Mouse (Mus musculus) spleen, postnatal 36 days (tissue): ENCODE results near the gene Ano10.
A peak's percentile ranks its signal among the peaks of the same experiment; 100 is the strongest.

Experiments used
- DNase-seq, 2 experiments: peaks; one replicate each; pipeline ENCODE4 v3.0.0; 2022; ENCODE audit warnings: low spot score in 2 of 2, mixed read lengths in 1 of 2

Gene Ano10

DNA sequence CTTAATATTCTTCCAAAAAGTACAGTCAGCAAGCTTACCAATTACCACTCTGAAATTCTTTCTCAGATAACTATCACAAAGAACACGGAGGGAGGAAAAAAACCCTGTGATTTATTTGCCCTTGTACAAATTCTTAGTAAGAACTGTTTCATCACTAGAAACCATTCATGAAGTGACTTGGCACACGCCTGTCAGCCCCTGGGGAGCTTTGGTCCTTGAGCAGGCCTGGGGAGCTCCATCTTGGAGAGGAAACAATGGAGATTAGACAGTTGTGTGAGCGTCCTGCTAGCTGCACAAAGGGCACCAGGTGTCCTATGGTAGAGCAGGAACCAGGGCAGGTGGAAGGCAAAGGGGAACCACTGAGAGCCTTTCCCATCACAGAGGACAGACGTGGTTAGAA, 48.8 kb downstream of the Ano10 start:
- no peak for DNase-seq

DNA sequence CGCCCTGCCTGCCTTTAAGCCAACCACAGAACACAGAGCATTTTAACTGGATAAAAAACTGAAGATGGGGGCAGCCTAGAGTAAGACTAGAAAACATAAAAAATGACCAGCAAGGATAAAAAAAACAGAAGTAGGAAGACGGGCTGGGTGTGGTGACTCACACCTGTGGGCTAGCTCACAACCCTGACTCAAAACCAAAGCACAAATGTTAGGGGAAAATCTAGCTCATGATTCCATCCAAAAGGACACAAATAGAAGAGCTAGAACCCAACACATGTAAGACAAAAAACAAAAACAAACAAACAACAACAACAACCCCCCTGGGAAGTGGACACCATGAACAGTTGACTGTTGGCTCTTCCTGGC, 49.4 kb downstream of the Ano10 start:
- no peak for DNase-seq

DNA sequence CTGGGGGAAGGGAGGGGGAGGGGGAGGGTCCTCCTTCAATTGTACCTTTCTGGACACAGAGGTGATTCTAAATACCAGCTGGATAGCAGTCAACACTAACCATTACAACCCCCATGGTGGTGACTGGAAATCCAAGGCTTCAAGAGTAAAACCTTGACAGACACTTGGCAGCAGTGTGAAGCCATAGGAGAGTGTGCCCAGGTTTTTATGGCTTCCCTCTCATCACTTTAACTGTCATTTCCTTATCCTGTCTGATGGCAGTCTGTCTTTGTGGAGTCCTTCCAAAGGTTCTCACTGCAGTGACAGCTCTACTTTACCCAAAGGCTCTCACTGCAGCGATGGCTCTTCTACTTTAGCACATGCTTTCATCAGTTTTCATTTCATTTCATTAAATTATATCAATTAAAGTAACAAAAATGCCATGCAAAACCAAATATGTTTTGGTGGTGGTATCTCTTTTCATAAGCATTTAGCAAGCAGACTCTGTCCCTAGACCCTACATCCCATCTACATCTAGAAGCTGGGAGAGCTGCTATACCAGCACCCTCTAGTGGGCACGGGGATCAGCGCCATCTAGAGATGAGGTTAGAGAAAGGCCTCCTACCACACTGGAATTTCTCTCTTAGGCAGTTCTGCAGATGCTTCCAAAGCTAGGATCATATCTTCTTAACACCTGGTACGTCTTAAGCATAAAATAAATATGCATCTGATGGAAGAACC, 50.0 kb downstream of the Ano10 start:
- peak; percentile 54 to 56 for DNase-seq

DNA sequence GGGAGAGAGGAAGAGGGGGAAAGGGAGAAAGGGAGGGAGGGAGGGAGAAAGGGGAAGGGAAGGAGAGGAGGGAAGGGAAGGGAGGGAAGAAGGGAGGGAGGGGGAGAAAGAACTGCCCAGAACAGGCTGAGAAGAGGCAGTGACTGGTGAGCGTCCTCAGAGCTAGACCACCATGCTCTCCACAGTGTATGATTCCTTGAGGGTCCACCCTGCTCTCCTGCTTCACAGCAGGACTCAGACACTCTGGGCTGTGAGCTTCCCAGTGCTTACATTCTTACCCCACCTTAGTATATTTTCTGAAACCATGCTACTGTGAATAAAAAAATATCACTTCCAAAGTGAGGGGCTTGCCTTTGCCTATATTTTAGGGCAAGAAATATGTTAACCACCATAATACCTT, 50.9 kb downstream of the Ano10 start:
- DNase-seq: no peak

DNA sequence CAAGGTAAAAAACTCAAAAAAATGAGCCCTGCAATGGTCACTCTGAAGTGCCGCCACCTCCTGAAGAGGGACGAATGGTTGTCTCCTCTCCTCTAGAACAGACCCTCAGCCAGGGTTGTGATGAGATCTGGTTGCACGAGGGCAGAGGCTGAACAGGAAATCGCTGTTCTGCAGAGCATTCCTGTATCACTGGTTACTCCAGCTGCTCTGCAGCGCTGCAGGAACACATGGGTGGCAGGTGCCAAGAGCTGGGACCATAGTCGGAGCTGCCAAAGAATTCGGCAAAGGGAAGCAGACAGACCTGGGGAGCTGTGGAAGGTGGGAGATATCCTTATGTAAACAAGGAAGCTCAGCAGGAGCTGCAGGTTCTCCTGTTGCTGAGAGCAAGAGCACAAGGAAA, 51.4 kb downstream of the Ano10 start:
- DNase-seq: no peak

DNA sequence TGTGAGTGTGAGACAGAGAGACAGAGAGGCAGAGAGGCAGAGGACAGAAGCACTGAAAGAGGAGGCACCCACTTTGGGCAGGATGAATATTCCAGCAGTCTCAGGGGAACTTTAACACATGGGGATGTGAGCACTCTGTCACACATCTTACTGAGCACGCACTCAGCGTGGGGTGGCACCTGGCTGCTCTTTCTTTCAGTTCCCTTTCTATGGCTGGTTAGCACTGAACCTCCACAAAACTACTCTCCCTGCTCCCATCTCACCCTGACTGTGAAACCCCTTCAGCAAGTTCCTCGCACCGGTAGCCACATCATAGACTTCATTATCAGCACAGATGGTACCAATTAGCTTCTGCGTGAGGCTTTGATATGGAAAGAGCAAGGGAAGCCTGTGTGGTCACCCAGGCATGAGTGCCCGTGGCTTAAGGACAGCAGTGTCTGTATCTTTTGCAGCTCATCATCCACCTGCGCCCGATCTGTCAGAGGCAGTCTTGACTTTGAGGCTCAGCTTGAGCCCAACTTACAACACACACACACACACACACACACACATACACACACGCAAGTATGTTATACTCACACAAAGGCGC, 52.3 kb downstream of the Ano10 start:
- DNase-seq: peak; percentile 53 to 60

DNA sequence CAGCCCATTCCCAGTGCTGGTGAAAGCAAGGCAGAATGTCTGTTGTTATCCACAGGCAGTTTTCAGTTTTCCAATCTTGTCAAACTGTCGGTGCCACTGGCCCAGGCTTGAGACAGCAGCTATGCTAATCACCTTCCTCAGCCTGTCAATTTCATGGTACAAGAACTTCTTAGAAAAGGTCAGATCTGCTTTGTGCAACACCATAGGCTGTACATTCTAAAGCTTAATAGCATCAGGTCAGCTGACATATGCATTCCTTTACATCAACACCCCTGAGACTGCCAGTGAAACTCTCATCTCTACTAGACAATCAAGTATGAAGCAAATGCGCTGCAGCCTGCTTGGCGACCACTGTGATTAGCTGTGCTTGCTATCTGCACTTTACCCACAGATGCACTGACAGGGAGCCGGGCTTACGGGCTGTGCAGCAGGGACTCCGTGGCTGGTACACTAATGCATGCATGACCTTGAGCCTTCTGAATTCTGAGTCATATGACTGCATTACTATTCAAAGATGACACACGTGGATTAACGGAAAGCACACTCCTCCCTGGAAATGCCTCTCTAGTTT, 53.5 kb downstream of the Ano10 start:
- DNase-seq: no peak

DNA sequence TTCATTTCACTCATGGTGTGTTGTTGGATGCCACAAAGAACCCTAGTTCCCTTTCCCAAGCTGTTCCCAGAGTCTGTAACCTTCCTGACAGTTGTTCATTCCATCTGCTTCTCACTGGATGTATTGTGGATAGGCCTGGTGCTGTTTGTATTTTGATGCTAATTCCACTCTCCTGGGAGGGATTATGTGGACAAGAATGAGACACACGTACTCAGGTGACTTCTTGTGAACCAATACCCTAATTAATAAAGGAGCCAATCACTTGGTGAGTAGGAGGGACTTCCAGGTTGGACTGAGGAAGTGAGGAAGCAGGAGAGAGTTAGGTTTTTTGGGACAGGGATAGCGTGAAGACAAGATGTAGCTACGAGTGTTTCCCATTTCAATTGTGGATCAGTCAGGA, 59.5 kb downstream of the Ano10 start:
- DNase-seq: no peak

DNA sequence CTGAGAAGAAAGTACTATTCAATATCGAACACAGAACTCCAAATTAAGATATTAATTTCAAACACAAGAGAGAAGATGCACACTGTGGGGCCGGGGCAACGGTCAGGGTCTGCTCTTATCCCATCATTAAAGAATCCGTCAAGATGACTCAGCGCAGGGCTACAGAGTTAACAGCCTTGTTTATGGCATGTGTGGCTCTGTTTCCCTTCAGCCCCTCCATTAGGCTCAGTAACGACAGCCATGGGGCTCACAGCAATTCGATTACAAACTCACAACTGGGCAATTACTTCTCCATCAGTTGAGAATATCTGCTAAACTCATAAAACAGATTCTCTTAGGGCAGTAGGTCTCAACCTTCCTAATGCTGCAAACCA, 60.3 kb downstream of the Ano10 start:
- DNase-seq: no peak

DNA sequence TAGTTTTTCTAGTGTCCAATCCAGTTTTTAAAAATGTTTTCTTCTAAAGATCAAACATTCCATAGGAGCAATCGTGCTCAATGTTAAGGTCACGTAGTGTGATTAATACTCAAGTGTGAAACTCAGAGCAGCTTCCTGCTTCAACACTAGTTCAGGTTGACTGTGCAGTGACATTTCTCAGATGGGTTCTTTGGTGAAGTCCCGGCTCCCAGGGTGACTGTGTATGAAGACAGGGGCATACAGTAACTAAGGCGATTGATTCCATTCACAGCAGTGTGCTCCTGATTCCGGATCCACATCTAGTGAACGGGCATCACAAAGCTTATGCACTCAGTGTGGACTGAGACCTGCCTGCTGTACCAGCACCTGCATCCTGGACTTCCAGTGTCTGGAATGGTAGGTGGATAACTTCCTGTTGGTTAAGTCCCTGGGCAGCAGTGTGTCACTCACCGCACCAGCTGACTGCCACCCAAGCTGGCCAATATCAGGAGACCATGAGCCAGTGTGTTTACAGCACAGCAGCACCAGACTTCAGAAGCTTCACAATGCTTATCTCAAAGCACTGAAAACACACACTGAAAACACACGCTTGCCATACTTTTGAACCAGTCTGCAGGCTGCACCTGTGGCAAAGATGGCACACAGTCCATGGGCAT, 60.8 kb downstream of the Ano10 start:
- no peak for DNase-seq

DNA sequence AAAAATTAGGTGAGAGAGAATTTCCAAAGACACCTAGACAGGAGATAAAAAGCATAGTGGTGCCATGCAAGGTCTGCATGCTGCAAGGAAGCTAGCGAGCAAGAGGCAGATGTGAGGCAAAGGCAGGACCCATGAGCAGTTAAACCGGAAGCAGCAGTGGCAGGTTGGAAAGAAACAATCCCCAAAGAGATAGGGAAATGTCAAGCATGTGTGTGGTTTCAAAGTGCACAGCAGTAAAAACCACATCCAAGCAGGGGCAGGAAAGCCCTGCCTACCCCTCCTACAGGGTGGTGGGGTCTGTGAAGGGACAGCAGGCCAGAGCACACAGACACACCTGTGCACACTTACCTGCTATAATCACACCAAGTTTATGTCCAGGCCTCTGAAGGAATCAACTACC, 61.3 kb downstream of the Ano10 start:
- peak; percentile 28 to 39 for DNase-seq

DNA sequence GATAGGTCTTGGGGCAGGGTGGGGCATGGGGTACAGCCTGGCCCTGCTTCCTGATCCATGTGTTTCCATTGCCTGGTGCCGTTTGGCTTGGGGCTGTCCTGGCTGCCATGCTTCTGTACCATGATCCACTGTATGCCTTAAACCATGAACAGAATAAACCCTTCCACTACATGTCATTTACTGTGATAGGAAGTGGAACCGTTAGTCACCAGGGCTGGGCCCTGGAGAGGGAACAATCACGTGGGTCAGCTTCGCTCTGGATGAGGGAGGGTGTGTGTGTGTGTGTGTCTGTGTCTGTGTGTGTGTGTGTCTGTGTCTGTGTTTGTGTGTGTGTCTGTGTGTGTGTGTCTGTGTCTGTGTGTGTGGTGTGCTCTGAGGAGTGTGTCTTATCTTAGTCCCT, 63.5 kb downstream of the Ano10 start:
- DNase-seq: no peak

DNA sequence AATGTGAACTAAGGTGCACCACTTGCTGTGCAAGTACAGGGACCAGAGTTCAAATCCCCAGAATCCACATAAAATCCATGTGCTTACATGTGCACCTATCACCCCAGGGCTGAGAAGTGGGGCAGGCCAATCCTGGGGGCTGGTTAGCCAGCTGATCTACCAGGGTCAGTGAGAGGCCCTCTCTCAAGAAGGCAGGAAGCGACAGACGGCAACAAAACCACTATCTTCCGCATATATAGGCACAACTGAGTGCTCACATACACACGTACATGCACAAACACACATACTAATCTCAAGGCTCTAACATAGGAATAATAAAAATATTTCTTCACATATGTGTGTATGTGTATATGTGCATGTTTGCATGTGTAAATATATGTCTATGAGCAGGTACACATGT, 67.8 kb downstream of the Ano10 start:
- no peak for DNase-seq

DNA sequence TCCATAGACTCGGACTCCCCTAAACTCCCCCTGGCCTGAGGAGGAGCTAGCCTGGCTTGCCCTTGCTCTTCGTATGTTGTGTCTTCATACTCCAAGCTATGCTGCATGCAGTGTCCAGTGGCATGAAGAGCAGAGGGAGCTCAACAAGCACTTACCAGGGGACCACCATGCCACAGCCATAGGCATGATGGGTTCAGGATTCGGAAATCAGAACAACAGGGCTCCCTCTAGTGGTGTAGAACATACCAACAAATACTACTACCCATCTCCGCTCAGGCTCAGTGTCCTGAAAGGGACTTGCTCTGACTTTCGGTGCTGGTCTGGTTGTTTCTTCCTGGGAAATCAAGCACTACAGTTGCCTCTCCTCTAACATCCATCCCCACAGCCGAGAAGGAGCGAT, 68.9 kb downstream of the Ano10 start:
- DNase-seq: no peak

DNA sequence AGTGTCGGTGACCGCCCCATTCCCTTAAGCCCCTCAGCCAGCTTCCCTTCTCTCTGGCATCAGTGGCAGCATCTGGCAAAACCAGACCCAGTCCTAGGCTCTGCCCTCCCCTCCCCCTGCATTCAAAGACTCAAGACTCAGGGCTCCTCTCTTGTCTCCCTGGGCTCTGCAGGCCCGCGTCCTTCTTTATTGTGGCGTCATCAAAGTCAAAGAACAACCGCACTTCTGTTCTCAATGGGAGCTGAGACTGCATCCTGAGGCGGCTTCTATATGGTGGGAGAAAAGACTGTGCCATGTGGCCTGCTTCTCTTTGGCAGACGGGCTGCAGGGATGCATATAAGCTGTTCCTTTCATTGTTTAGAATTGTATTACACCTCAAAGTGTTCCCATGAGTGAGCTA, 71.2 kb downstream of the Ano10 start:
- no peak for DNase-seq

DNA sequence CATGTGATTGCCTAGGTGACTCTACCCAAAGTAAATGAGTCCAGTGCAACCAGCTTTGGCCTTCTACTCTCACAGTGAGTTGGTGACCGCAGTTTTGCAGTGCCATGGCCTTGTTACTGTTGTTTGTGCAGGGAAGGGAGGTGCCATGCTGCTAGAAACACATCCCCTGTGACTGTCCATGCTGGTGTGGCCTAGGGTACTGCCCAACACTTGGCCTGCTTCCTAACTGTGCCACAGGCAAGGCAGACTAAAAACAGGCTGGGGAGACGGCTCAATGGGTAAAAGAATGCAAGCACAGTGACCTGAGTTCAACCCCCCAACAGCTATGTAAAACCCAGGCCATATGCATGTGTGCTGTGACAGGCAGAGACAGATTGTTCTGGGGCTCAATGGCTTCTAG, 74.3 kb downstream of the Ano10 start:
- no peak for DNase-seq

DNA sequence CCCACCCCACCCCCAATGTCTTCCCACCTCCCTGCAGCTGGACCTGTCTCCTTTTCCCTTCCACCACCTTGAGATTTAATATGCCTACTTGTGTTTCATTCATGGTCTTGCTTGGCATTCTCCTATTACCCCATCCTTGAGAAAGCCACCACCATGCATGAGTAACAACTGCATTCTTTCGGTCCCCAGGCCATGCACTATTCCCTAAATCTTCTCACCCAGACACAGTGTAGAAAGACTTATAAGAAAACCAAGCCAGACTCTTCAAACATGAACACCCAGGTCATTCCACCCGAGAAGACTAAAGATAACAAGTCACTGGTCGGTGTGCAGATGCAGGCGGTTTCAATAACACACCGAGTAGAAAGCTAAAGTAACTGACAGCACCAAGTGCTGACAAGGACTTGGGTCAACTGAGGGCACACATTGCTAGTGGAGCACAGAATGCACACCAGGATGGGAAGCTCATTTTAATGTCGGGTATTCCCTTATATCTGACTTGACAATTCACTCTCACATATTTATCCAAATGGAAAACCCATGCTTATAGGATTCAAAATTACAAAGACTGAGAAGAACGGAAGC, 77.2 kb downstream of the Ano10 start:
- DNase-seq: no peak

DNA sequence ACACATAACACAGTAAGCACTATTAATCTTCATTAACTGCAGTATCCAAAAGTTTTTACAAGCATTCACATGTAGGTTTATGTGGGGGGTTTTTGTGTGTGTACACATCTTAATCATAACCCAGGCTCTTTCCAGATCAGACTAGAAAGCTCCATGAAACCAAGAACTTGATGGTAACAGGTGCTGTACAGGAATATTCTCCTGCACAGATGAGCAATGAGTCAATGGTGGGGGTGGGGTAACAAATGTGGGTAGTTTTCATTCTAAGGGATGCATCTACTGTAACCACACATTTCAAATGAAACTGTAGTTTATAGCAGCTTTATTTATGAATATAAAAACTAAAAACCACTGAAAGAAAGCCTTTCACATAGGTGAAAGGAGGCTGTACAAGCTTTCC, 79.1 kb downstream of the Ano10 start:
- no peak for DNase-seq

DNA sequence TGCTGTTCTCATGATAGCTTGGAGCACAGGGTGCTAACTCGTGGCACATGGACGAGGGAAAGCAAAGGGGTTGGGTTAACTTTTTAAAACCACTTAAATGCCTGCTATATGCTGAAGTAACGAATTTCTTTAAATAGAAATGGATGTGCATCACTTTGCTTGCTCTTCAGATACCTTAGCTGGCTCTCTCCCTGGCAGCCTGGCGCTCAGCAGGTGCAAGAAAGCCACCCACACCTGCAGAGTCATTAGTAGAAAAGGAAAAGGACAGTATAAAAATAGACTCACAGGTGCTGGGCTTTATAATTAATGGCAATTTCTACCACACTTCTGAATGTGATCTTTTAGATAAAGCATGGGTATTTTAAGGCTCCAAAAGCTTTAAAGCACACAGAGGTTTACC, 85.9 kb downstream of the Ano10 start:
- DNase-seq: no peak

DNA sequence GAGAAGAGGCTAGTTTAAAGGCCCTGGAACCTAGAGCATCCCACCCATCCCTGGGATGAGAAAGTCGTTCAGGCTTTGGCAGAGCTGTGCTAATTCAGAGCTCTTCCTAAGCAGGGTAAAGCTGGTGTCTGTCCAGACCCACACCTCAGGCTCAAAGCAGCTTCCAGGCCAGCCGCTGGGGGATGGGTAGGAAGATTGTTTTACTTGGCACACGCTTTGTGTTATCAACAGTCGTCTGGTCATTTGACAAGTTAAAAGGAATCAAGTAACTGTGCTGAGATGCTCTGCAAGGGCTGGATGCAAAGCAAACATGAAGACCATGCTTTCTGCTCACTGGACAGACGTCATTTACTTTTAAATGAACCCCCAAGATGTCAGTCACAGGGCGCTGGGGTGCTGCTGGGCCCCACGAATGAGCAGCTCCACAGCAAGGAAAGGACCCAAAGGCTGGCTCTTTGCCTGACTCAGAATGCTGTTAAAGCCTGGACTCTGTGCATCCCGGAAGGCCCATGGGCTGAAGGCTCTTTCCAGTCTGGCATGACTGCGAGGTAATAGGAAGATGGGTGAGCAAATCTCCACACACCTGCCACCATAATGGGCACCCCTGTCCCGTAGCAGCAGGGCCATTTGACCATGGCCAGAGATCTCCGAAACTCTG, 88.6 kb downstream of the Ano10 start:
- DNase-seq: no peak

DNA sequence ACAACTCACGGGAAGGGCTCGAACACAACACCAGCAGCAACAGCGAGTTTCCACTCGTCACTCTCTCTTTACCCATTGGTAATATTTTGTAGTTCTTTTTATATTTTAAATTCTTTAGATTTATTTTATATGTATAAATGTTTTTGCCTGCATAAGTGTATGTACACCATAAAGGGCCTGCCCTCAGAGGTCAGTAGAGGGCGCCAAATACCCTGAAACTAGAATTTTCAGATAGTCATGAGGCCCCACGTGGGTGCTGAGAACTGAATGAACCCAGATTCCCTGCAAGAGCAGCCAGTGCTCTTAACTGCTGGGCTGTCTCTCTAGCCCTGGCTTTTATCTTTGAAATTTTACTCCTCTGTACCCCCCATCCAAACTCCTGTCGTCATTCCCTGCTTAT, 89.7 kb downstream of the Ano10 start:
- no peak for DNase-seq

DNA sequence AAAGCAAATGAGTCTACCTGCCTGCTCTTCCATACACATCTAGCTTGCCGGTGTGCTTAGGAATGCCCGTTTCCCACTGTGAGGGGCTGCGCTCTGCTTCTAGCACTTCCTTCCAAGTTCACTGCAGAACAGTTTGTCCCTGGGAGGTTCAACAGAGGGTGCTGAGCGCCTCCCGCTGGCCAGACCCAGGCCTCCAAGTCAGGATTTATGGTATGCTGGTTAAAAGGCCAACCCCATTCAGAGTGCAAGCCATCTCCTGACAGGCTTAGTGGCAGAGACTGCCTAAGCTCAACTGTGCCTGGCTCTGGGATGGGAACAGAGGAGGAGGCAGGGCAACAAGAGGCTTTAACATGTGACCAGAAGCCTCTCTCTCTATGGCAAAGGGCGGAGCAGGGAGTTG, 95.0 kb downstream of the Ano10 start:
- DNase-seq: peak; percentile 18 to 31
